Mouse (Mus musculus) intestine, embryonic 15.5 days (tissue): Measurements from ENCODE around the gene Gdpd5. TPM values are rescaled to one million over a fixed set of nuclear protein-coding genes. Genes with fewer than 3 reads are reported as not detected.
"Not testable (repeated sequence)": the region's sequence is repeated elsewhere in the genome, so short reads cannot be mapped to it uniquely, and the experiment has no call there.

ENCODE experiments used
- ATAC-seq: fragments of 200-750 bp; cut with Nextera tagmentation; 2 replicates; pipeline ENCODE4 v1.8.0; 2017; ENCODE audit warnings: moderate TSS enrichment, moderate library complexity
- H3K27ac ChIP-seq: fragments of 300-500 bp; sonication (generic); 2 replicates; pipeline ENCODE4 v1.5.1; 2015; ENCODE audit warnings: mild to moderate bottlenecking, inconsistent platforms
- H3K27me3 ChIP-seq: fragments of 300-500 bp; sonication (generic); replicated peaks from 2 replicates; pipeline ENCODE4 v1.6.1; 2015; ENCODE audit warnings: inconsistent platforms
- H3K36me3 ChIP-seq: fragments of 300-500 bp; sonication (generic); 2 replicates; pipeline ENCODE4 v1.6.1; 2015; ENCODE audit warnings: inconsistent platforms
- H3K4me1 ChIP-seq: fragments of 300-500 bp; sonication (generic); replicated peaks from 2 replicates; pipeline ENCODE4 v1.6.1; 2015; ENCODE audit warnings: inconsistent platforms
- H3K4me2 ChIP-seq: fragments of 300-500 bp; sonication (generic); replicated peaks from 2 replicates; pipeline ENCODE4 v1.6.1; 2015; ENCODE audit warnings: mild to moderate bottlenecking, inconsistent platforms
- H3K4me3 ChIP-seq: fragments of 300-500 bp; sonication (generic); replicated peaks from 2 replicates; pipeline ENCODE4 v1.5.1; 2015; ENCODE audit warnings: inconsistent platforms
- H3K9ac ChIP-seq: fragments of 300-500 bp; sonication (generic); 2 replicates; pipeline ENCODE4 v1.6.1; 2015; ENCODE audit warnings: inconsistent platforms
- H3K9me3 ChIP-seq: fragments of 300-500 bp; sonication (generic); 2 replicates; pipeline ENCODE4 v1.6.1; 2016; ENCODE audit warnings: inconsistent platforms
- WGBS: fragments of 180-500 bp; shearing (Covaris S2); methylation state at CpG from one replicate; pipeline ENCODE4 v1.1.7; 2015; 5-methylcytosine and 5-hydroxymethylcytosine counted together
- polyA plus RNA-seq: library from polyadenylated mRNA; unstranded; fragments of >200 nt; fragmentation: Nextera tagmentation; extraction: Ambion mirVana; gene quantifications from 2 replicates; pipeline ENCODE4 v1.2.1, GENCODE M21; 2015

The Gdpd5 gene
- polyA plus RNA-seq, 1 experiment from 2014 or later: 15.4 TPM

DNA sequence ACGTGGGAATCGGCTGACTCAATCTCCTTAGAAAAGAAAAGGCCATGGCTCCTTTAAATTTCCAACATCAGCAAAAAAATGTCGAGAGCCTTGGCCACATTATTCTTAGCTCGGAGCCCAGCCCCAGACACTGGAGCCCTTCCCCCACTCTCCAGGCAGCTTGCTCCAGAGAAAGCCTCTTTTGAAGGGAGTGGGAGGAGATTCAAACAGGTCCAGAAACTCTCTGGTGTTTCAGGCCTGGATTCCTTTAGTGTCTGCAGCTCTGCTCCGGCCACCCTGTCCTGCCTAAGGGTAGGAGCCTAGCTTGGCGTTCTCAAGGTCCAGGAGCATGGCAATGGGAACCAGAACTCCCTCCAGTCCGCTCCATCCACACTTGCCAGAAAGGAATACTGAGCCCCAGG is 25.5 kb upstream of the Gdpd5 start:
- ATAC-seq: peak; percentile 18
- Histone ChIP-seq H3K27ac (peak overlapping the region; percentile 94), H3K4me3 (peak overlapping the region; percentile 10; the same call in 1 of the 2 replicates), H3K36me3 (no peaks in the 10 kb centered on the region), H3K4me2 (peak overlapping the region; percentile 51), H3K9me3 (no peaks in the 10 kb centered on the region), H3K27me3 (no peaks in the 10 kb centered on the region), H3K9ac (peak overlapping the region; percentile 33), H3K4me1 (peaks cover 51% of the 10 kb centered on the region)
- 14% methylated on average over 7 of the region's 7 CpGs for WGBS

DNA sequence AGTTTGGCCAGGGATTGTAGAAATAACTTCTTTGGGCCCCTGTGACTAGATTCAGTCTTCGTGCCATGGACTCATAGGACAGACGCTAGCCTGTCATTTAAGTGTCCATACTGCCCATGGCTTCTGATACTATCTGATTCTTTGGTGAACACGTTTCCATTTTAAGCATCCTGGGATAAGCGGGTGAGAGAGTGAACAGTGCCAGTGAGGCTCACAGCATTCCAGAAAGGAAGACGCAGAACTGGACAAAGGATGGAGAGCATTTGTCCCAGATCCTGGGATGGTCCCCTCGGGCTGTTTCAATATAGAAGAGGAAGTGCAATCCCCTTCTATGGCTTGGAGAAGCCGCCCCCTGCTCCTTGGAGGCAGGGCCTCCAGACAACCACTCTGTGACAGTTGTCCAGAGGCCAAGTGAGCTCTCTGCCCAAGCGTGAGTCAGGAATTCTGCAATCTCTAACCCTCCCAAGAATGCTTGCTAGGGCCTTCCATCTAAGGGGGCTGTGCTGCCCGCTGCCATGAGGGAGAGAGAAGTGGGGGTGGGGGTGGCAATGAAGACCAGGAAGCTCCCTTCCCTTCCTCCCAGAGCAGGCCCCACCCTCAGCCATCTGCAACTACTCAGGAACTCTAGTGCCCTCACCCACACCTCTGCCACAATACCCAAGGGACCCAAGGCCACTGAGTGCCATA is 24.8 kb upstream of the Gdpd5 start:
- peak overlapping the region; percentile 51 for H3K4me2 ChIP-seq
- ATAC-seq: no peak
- H3K27ac ChIP-seq: peak overlapping the region; percentile 94
- peaks cover 57% of the 10 kb centered on the region for H3K4me1 ChIP-seq
- 28% methylated on average over 9 of the region's 9 CpGs for WGBS
- no peaks in the 10 kb centered on the region for H3K9me3 ChIP-seq
- 0 out of 2 replicates have a peak overlapping the region, but pooled peaks have one; percentile 27 for H3K9ac ChIP-seq
- H3K27me3 ChIP-seq: no peaks in the 10 kb centered on the region
- no peak overlapping the region for H3K4me3 ChIP-seq
- H3K36me3 ChIP-seq: no peaks in the 10 kb centered on the region

DNA sequence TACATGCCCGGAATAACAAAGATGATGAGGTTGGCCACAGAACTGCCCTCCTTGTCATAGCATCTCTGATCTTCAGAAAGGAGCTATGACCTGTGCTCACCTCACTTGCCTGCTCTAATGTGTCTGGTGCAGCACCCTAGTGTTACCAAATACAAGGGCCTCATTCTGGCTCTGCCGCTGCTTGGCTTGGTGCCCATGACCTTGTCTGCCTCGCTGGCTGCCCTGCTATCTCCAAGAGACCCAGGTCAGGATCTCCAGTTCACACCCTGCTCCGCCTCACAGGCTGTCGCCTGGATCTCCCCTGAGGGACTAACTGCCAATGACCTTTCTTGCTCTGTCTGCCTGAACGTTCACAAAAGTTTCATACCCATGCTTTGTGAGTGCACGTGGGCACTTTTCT is 24.0 kb upstream of the Gdpd5 start:
- H3K4me3 ChIP-seq: no peak overlapping the region
- no peak for ATAC-seq
- H3K9me3 ChIP-seq: no peaks in the 10 kb centered on the region
- WGBS: 33% methylated on average over 7 of the region's 7 CpGs
- H3K4me2 ChIP-seq: peak overlapping the region; percentile 51; the same call in 1 of the 2 replicates
- H3K4me1 ChIP-seq: peaks cover 57% of the 10 kb centered on the region
- no peaks in the 10 kb centered on the region for H3K27me3 ChIP-seq
- peak overlapping the region; percentile 94 for H3K27ac ChIP-seq
- no peak overlapping the region for H3K9ac ChIP-seq
- no peaks in the 10 kb centered on the region for H3K36me3 ChIP-seq

DNA sequence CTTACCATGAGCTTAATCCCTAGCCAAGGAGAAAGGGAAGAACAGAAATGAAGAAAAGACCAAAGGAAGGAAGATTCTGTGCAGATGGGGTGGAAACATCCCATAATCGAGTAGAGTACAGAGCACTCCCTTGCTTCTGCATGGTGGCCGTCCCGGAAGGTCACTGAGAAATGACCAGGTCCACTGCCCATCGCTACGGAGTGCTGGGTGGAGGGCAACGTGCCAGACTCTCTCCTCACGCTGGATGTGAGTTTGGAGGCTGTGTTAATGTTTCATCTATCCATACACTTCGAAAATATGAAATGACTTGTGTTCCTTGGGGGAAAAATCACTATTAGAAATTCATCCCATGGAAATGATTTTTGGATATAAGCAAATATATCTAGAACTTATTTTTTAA is 22.8 kb upstream of the Gdpd5 start:
- Histone ChIP-seq H3K27me3 (no peaks in the 10 kb centered on the region), H3K4me2 (no peak overlapping the region), H3K4me1 (peaks cover 54% of the 10 kb centered on the region), H3K27ac (no peak overlapping the region), H3K4me3 (no peak overlapping the region), H3K9me3 (no peaks in the 10 kb centered on the region), H3K36me3 (no peaks in the 10 kb centered on the region), H3K9ac (no peak overlapping the region)
- ATAC-seq: no peak
- 92% methylated on average over 8 of the region's 8 CpGs for WGBS

DNA sequence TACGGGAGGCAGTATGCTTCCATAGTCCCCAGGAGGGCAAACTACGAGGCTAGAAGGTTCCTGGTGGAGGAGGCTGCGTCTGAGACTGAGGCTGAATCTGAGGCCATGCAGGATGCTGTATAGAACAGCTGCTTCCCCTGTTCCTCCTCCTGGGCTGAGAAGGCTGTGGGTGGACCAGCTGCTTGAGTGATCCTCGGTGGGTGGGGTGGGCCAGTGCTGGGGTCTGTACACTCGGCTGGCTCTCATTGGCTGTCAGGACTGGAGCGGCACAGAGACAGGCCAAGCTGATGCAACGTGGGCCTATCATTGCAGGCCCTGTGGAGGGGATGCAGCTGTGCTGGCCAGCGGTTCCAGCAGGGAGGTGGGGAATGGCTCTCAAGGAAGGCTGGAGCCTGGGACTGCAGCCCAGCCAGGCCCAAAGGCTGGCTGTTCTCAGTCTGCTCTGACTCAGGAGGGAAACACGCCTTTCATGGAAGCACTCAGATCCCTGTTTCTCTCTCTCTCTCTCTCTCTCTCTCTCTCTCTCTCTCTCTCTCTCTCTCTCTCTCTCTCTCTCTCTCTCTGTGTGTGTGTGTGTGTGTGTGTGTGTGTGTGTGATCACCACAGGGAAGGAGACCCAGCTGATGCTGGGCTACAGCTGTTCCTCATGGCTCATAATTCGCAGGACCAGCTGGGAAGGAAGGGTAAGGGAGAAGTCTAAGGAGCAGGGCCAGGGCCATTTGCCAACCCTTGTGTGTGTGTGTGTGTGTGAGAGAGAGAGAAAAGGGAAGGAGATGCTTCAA is 21.0 kb upstream of the Gdpd5 start:
- WGBS: 34% methylated on average over 10 of the region's 10 CpGs
- Histone ChIP-seq H3K4me1 (peaks cover 36% of the 10 kb centered on the region), H3K4me3 (no peak overlapping the region), H3K27ac (peak overlapping the region; percentile 94), H3K9ac (peak overlapping the region; percentile 38; the same call in 1 of the 2 replicates), H3K9me3 (no peaks in the 10 kb centered on the region), H3K4me2 (peak overlapping the region; percentile 15), H3K27me3 (no peaks in the 10 kb centered on the region), H3K36me3 (no peaks in the 10 kb centered on the region)
- peak; percentile 95 for ATAC-seq

DNA sequence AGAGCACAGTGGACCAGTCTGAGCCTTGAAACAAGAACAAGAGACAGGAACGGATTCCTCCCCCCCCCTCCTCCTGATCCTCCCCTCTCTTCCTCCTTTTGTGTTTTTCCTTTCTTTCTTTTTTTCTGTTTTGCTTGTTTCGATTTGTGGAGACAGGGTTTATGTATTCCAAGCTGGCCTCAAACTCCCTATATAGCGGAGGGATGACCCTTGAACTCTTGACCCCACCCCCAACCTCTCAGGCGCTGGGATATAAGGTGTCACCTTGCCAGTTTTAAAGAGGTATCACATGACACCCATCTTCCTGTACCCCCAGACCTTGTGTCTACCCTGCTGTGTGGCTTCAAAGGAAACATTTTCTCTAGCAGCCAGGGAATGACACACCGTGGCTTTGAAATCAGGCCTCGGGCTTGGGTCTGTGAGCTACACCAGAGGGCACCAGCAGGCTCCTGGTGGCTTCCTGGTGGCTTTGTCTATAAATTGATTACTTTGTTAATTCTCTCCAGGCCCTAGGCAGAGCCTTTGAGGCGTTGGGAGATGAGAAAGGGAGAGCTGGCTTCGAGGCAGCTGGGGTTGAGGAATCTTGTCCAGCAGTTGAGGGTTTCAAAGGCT is 20.3 kb upstream of the Gdpd5 start:
- H3K27me3 ChIP-seq: no peaks in the 10 kb centered on the region
- no peak overlapping the region for H3K4me3 ChIP-seq
- no peak for ATAC-seq
- peak overlapping the region; percentile 94 for H3K27ac ChIP-seq
- no peaks in the 10 kb centered on the region for H3K9me3 ChIP-seq
- WGBS: 22% methylated on average over 8 of the region's 8 CpGs
- no peaks in the 10 kb centered on the region for H3K36me3 ChIP-seq
- H3K4me2 ChIP-seq: peak overlapping the region; percentile 15
- peaks cover 30% of the 10 kb centered on the region for H3K4me1 ChIP-seq
- 0 out of 2 replicates have a peak overlapping the region, but pooled peaks have one; percentile 6 for H3K9ac ChIP-seq

DNA sequence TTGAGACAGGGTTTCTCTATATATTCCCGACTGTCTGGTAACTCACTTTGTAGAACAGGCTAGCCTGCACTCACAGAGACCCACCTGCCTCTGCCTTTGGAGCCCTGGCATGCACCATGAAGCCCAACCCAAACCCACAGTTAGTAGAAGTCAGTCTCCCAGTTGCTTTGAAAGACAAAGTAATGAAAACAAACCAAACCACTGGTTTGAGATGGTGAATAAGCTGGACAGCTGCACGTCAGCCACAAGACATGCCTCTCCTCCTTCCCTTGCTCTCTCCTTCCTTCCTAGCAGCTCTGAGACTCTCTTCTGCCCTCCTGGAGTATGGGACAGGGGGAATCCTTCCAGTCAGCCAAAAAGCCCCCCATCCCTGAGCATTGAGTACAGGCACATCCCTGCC is 19.1 kb upstream of the Gdpd5 start:
- H3K4me3 ChIP-seq: no peak overlapping the region
- H3K27me3 ChIP-seq: no peaks in the 10 kb centered on the region
- no peak overlapping the region for H3K27ac ChIP-seq
- ATAC-seq: no peak
- no peak overlapping the region for H3K4me2 ChIP-seq
- WGBS: 81% methylated on average over 2 of the region's 2 CpGs
- H3K9me3 ChIP-seq: no peaks in the 10 kb centered on the region
- no peaks in the 10 kb centered on the region for H3K36me3 ChIP-seq
- peaks cover 18% of the 10 kb centered on the region for H3K4me1 ChIP-seq
- H3K9ac ChIP-seq: no peak overlapping the region

DNA sequence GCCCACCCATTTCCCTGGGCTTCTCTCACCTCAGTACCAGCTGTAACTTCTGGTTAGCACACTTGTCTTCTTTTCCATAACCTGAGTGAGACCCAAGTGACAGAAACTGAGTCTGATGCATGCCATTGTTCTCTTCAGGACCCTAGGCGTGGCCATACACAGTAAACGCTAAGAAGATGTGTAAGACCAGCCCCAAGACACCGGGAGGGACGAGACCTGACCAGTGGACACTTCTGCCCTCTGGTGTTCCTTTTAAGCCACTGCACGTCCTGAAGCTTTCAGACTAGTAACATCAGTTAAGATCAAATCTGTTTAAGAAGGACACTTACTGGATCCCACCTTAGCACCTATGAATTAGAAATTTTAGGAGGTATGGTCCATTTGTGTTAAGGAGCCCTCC is 16.1 kb upstream of the Gdpd5 start:
- Histone ChIP-seq H3K4me2 (no peak overlapping the region), H3K4me1 (peaks cover 6% of the 10 kb centered on the region), H3K36me3 (no peaks in the 10 kb centered on the region), H3K9me3 (no peaks in the 10 kb centered on the region), H3K4me3 (no peak overlapping the region), H3K27me3 (no peaks in the 10 kb centered on the region), H3K27ac (no peak overlapping the region), H3K9ac (no peak overlapping the region)
- WGBS: under 1% methylated on average over 5 of the region's 5 CpGs
- no peak for ATAC-seq

DNA sequence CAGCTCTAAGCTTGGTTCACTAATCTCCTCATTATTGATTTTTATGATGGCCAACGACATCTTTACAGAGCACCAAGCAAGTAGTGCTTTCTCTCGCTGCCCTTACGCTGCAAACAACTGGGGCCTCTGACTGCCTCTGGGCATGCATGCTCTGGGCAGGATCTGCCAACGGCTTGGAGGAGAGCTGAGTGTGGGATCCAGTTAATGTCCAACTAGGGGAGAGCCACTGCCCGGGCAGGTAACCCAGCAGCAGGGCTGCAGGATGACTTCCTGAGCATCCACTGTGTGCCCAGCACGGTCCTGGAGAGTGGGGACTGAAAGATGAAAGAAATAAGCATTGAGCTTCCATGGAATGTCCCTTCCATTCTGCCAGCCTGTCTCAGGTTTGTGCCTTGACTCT is 14.5 kb upstream of the Gdpd5 start:
- Histone ChIP-seq H3K4me3 (no peak overlapping the region), H3K4me2 (no peak overlapping the region), H3K9me3 (no peaks in the 10 kb centered on the region), H3K36me3 (no peaks in the 10 kb centered on the region), H3K4me1 (no peaks in the 10 kb centered on the region), H3K9ac (no peak overlapping the region), H3K27me3 (no peaks in the 10 kb centered on the region), H3K27ac (no peak overlapping the region)
- no peak for ATAC-seq
- 58% methylated on average over 6 of the region's 6 CpGs for WGBS

DNA sequence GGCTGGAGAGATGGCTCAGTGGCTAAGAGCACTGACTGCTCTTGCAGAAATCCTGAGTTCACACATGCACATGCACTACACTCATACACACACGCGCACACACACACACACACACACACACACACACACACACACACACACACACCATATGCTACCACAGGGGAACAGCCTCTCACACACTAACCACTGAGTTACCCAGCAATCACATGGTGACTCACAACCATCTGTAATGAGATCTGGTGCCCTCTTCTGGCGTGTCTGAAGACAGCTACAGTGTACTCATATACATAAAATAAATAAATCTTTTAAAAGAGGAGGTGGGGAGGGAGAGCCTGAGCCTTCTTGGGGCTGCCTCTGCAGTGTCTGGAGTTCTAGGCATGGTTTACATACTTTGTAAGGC is 6.9 kb upstream of the Gdpd5 start:
- ATAC-seq, H3K4me2 ChIP-seq: not testable (repeated sequence)
- 64% methylated on average over 3 of the region's 3 CpGs for WGBS

DNA sequence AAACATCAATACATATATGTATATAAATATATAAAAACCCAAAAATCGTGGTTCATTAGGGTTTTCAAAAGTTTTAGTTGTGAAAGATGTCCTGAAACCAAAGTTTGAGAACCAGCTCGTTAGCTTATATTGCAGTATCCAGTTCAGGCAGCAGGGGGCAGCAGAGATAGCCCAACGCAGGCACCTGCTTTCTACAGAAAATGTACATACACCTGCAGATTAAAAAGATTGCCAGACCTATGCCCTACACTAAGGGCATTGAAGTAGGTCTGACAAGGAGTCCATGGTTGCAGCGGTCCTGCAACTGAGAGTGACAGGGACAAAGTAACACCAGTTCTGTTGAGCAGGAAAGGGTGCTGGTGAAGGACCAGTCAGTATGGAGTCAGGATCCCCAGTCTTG is 5.8 kb upstream of the Gdpd5 start:
- Histone ChIP-seq H3K27ac (no peak overlapping the region), H3K4me1 (peaks cover 9% of the 10 kb centered on the region; the same call in 1 of the 2 replicates), H3K36me3 (no peaks in the 10 kb centered on the region), H3K4me3 (no peak overlapping the region), H3K4me2 (no peak overlapping the region), H3K9ac (no peak overlapping the region), H3K9me3 (no peaks in the 10 kb centered on the region), H3K27me3 (no peaks in the 10 kb centered on the region)
- WGBS: 6% methylated on average over 4 of the region's 4 CpGs
- 0 out of 2 replicates have a peak, but pooled peaks have one; percentile 18 for ATAC-seq

More for the DNA sequence above, 6.9 kb upstream of the Gdpd5 start:
- H3K27ac ChIP-seq, H3K9me3 ChIP-seq, H3K27me3 ChIP-seq, H3K36me3 ChIP-seq, H3K4me1 ChIP-seq, H3K9ac ChIP-seq, H3K4me3 ChIP-seq: not testable (repeated sequence)

DNA sequence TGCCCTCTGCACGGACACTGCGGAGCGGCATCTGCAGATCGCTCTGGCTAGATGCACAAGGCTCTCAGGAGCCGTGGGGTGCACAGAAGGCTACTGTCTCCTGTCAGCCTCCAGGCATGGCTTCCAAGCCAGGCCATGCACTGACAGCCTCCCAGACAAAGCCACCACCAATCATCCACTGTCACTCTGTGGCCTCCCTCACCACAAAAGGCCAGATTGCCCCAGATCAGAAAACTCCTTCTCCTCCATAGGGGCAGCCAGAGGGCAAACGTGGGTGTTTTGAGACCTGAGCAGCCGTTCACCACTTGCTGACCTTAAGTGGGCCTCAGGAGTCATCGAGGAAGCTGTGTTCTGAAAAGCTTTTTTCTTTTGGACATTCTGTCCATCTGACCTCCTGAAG is 2.3 kb upstream of the Gdpd5 start:
- Histone ChIP-seq H3K4me2 (no peak overlapping the region), H3K36me3 (no peaks in the 10 kb centered on the region), H3K27ac (no peak overlapping the region), H3K4me1 (peaks cover 29% of the 10 kb centered on the region), H3K9me3 (no peaks in the 10 kb centered on the region), H3K9ac (no peak overlapping the region), H3K4me3 (no peak overlapping the region), H3K27me3 (no peaks in the 10 kb centered on the region)
- ATAC-seq: no peak
- WGBS: 61% methylated on average over 8 of the region's 8 CpGs
